Mouse (Mus musculus): ENCODE data around the gene Hnrnpa1.
"Not testable (repeated sequence)": the region's sequence is repeated elsewhere in the genome, so short reads cannot be mapped to it uniquely, and the experiment has no call there.

Hnrnpa1 gene

DNA sequence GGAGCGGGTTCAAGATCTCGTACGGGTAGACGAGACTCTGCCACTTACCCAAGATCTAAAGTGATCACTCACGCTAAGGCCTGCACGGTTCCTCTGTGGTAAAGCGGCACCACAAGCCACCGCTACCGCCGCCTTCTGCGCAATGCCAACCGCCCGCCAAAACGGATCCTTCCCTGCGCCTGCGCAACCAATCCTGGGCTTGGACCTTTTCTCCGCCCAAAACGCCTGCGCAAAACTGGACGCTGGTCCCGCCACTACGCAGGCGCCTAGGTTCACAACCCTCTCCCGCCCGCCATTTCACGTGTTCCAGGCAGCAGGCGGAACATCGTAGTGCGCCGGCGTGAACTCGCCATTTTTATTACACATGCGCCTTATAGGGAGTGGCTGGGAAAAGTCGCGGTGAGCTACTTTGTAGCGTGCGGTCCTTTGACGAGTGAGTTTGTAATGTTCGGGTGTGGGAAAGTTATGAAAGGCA lies 510 bp upstream of the Hnrnpa1 start, which contains the start of gene Cbx5:
Gene Cbx5 (minus strand): TSS at position 132 of the 475 bp plus-strand sequence.
- peak; percentile 99 for DNase-seq (ENCODE audit: inconsistent age in 2 of 2, low spot score in 1 of 2)

- DNase-seq (ENCODE audit: inconsistent age in 2 of 2, low spot score in 1 of 2): peak in 1 of 2 experiments; percentile 56
Measured at GRCm38 (mm10) chr15:103241071-103242018, 1.1 kb downstream of the Hnrnpa1 start.

DNA sequence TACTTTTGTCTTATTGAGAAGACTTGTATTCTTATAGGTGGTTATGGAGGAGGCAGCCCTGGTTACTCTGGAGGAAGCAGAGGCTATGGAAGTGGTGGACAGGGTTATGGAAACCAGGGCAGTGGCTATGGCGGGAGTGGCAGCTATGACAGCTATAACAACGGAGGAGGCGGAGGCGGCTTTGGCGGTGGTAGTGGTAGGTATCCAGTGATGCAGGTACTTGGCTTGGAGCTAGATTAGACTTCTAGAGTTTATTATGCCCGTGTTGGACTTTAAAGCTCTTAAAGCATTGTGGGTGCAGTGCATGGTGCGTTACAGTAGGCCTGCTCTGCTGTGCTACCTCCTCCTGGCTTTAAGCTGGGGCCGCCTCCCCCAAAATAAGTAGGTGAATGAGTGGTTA lies 2.7 kb downstream of the Hnrnpa1 start:
- DNase-seq (ENCODE audit: inconsistent age in 2 of 2, low spot score in 1 of 2): peak; percentile 27 to 46

GRCm38 (mm10) chr15:103245616-103246015 lies 5.4 kb downstream of the Hnrnpa1 start:
- peak in 1 of 2 experiments; percentile 28 for DNase-seq (ENCODE audit: inconsistent age in 2 of 2, low spot score in 1 of 2)

- peak in 1 of 2 experiments; percentile 24 for DNase-seq (ENCODE audit: inconsistent age in 2 of 2, low spot score in 1 of 2)
Measured at GRCm38 (mm10) chr15:103247078-103247781, 7.0 kb downstream of the Hnrnpa1 start.

GRCm38 (mm10) chr15:103247782-103248400 lies 7.7 kb downstream of the Hnrnpa1 start:
- DNase-seq (ENCODE audit: inconsistent age in 2 of 2, low spot score in 1 of 2): peak in 1 of 2 experiments; percentile 22

DNA sequence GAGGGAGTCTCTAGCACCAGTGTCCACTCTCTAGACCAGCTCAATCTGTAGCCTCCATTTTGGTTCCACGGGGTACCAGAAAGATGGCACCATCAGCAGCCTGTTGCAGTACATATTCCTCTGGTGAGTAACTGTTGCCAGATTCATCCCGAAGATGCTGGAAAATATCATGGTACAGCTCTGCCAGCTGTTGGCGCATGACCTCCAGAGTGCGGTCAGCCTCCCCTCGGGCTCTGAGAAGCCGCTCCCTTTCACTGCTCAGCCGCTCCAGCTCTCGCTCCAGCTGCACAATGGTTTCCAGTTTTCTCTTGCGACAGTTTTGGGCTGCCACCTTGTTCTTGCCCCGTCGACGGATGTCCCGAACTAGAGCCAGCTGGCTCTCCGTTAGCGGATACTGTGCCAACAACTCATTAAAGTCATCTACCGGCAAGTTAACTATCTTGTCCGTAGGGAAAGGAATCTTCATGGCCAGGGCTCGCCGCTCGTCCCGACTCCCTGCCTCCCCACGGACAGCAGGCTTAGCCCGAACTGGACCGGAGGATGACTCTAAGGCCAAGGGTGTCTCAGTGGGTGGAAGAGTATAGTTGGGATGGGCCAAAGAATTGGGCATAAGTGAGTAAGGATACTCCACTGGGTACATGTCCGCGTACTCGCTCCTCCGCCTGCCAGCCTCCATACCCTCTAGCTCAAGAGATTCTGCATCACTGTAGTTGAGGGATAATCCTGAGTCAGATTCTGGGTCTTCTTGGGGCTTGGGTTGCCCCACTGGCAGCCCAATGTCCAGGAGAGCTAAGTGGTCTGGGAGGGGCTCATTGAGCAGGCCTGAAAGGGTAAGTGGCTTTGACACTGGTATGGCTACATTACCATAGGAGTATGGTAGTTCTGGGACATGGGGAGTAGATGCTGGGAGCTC lies 8.4 kb downstream of the Hnrnpa1 start:
- peak in 1 of 2 experiments; percentile 51 for DNase-seq (ENCODE audit: inconsistent age in 2 of 2, low spot score in 1 of 2)

- not testable (repeated sequence) for DNase-seq (ENCODE audit: inconsistent age in 2 of 2, low spot score in 1 of 2)
Measured at GRCm38 (mm10) chr15:103249511-103249910, 9.3 kb downstream of the Hnrnpa1 start.

DNA sequence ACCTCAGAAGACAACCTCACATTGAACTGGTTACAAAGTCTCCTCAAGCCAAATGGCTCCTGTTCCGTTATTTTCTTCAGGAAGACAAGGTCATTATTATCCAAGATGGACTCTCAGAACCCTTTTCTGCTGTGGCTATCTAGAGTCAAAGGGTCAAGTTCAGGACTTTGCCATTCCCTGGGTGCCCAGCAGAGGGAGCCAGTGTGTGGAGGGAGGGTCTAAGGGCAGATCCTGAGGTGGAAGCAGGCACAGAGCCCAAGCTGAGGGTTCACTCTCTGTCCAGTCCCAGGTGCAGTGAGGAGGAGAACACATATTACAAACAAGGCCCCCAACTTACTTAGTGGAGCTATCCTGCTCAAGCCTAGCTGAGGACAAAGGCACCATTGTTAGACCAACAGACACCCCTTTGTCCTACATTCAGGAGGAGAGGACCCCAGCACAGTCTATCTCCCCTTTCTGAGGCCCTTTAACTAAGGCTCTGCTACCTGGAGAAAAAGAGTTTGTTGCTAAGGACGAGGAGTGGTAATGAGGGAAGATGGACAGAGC lies 10.0 kb downstream of the Hnrnpa1 start:
- peak; percentile 66 to 91 for DNase-seq (ENCODE audit: inconsistent age in 2 of 2, low spot score in 1 of 2)

GRCm38 (mm10) chr15:103251595-103251994 lies 11.4 kb downstream of the Hnrnpa1 start:
- DNase-seq (ENCODE audit: inconsistent age in 2 of 2, low spot score in 1 of 2): no peak

- no peak for DNase-seq (ENCODE audit: inconsistent age in 2 of 2, low spot score in 1 of 2)
Measured at GRCm38 (mm10) chr15:103252660-103253059, 12.4 kb downstream of the Hnrnpa1 start.

- no peak for DNase-seq (ENCODE audit: inconsistent age in 2 of 2, low spot score in 1 of 2)
Measured at GRCm38 (mm10) chr15:103253352-103253751, 13.1 kb downstream of the Hnrnpa1 start.

DNA sequence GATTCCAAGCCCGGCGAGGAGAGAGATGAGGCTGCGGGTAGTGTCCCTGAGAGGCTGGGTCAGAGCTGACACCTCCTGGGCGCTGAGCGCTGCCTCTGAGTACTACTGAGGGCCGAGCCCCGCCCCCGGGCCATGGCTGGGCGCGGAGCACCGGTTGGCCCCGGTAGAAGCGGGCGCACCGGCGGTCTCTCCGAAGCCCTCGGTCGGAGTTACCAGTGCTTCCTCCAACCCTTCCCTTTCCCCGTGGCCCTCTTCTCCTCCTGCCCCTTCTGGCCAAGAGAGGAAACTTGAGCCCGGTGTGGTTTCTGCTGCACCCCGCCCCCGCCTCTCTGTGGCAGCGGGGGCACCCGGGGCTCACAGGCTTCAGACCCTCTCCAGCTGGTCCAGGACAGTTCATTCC lies 14.9 kb downstream of the Hnrnpa1 start:
- peak; percentile 53 to 66 for DNase-seq (ENCODE audit: inconsistent age in 2 of 2, low spot score in 1 of 2)

DNA sequence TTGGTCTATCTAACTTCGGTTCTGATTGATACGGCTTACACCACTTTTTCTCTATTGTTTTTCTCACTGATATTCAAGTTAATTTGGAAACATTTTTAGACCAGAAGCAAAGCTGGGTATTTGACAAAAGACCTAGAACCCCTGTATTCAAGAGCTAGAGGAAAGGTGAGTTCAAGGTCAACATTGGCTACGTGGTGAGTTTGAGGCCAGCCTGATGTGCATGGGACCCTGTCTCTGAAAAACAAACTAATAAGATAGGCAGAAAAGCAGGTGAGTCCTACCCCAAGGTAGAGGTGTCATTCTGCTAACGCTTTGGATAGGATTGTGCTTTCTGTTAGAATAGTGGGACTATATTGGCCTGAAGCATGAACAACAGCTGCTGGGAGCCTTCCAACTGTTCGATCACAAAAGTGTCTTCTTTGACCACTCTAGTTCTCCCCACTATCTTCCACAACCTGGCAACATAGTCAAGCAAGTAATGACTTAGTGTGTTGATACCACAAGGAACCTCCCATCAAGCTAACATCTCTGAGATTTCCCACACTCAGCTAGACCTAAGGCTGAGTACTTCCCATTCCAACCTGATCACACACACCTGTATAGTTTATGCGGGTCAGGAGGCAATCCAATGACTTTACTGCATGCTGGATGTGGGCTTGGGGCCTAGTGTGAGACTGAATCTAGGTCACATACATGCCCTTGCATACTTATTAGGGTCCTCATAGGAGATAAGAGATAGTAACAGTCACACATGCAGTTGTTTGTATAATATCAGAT lies 16.2 kb downstream of the Hnrnpa1 start:
- DNase-seq (ENCODE audit: inconsistent age in 2 of 2, low spot score in 1 of 2): no peak

GRCm38 (mm10) chr15:103257790-103258728 lies 17.8 kb downstream of the Hnrnpa1 start, which contains the start of gene Nfe2:
TSS of gene Nfe2 (minus strand) at chr15:103258403.
- peak; percentile 80 to 92 for DNase-seq (ENCODE audit: inconsistent age in 2 of 2, low spot score in 1 of 2)

DNA sequence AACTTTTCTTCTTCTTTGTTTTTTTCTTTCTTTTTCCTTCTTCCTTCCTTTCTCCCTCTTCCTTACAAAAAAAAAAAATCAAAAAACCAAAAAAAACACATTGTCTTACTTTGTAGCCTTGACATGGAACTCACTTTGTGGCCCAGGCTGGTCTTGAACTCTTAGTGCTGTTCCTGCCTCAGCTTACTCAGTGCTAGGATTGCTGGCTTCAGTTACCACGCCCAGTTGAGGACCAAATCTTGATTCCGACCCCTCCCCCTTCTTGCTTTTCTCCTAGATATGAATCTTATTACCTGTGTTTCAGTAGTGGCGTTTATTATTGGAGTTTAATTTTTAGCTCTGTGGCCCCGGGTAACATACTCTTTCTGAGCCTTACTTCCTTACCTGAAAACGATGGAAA lies 18.9 kb downstream of the Hnrnpa1 start:
- no peak for DNase-seq (ENCODE audit: inconsistent age in 2 of 2, low spot score in 1 of 2)

DNA sequence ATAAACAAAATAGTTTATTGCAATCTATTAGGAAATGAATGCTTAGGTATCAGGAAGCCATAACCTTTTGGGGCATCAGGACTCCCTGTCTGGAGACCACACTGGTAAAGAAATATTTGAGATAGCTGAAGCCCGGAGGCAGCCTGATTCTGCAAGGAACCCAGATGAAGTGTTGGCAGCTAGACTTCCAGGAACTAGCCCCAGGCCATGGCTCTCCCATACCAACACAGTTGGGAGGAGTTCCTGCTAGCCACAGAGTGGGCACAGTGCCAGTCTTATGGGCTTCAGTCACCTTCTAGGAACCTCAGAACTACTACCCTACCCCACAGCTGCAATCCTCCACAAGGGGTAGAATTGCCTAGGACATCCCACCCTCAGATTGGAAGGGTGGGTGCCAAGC lies 19.8 kb downstream of the Hnrnpa1 start:
- peak in 1 of 2 experiments; percentile 29 for DNase-seq (ENCODE audit: inconsistent age in 2 of 2, low spot score in 1 of 2)

DNA sequence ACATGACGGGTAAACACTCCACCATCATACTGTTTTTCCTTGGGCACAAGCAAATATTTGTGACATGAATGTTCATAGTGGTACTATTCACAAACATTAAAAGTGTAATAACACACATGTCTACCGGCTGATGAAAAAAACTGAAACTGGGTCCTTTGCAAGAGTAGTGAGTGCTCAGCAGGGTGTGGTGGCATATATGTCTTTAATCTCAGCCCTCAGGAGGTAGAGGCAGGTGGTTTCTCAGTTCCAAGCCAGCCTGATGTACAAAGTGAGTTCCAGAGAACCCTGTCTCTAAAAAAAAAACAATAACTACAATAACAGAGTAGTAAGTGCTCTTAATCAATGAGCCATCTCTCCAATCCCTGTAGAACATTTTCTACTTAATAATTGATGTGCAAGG lies 24.6 kb downstream of the Hnrnpa1 start:
- no peak for DNase-seq (ENCODE audit: inconsistent age in 2 of 2, low spot score in 1 of 2)

Data from adrenal gland, adult (tissue).